Mouse (Mus musculus): ENCODE measurements around the gene Lrrc8e. TPM values are rescaled to one million over a fixed set of nuclear protein-coding genes. Genes with fewer than 3 reads are reported as not detected.
A peak's percentile ranks its signal among the peaks of the same experiment; 100 is the strongest.

Lrrc8e gene
- polyA plus RNA-seq, 1 experiment from 2014 or later = 0.18 TPM

DNA sequence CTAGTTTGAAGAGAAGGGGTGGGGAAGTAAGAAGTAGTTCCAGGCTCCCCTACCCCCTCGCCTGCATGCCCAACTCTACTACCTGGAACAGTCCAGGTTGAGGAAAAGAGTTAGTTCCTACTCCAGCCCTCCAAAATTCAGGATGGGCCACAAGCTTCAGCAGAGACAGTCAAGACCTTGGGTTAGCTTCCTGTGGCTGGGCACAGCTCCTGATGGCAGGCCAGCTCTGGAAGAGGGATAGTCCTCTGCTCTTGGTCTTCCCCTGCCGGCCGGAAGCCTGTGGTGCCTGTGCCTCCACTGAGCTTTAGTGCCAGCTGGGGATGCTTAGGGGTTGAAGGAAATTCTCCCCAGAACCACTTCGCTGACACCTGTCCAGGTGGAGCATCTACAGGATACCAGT, 304 bp upstream of the Lrrc8e start:
- peak; percentile 18; the same call in 1 of the 2 replicates for ATAC-seq
- Histone ChIP-seq H3K4me1 (peaks cover 19% of the 10 kb centered on the region), H3K4me3 (peak overlapping the region; percentile 32), H3K9me3 (replicated peaks) (no peaks in the 10 kb centered on the region), H3K9ac (peak overlapping the region; percentile 42; the same call in 1 of the 2 replicates), H3K27me3 (replicated peaks) (peaks cover 71% of the 10 kb centered on the region), H3K36me3 (no peaks in the 10 kb centered on the region), H3K27ac (no peak overlapping the region), H3K4me2 (peak overlapping the region; percentile 61)
- 20% methylated on average over 4 of the region's 4 CpGs for WGBS (ENCODE audit: insufficient replicate concordance)

DNA sequence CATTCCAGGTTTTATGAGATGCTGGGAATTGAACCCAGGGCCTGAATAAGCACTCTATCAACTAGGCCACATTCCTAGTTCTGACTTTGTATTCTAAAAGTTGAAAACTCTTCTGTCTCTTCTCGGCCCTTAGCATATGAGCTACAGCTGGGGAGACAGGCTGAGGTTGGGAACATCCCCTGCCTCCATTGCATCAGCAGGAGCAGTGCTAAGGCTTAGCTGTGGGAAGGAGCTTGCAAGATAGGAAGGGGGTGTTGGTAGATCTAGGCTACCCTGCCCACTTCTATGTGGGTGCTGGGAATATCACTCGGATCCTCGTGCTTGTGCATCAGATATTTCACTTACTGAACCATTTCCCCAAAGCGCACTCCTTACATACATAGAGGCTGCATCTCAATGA, 1.3 kb downstream of the Lrrc8e start:
- no peak for ATAC-seq
- Histone ChIP-seq H3K9ac (no peak overlapping the region), H3K27ac (no peak overlapping the region), H3K4me1 (peaks cover 20% of the 10 kb centered on the region), H3K27me3 (replicated peaks) (peaks cover 69% of the 10 kb centered on the region), H3K9me3 (replicated peaks) (no peaks in the 10 kb centered on the region), H3K36me3 (no peaks in the 10 kb centered on the region), H3K4me3 (no peak overlapping the region), H3K4me2 (no peak overlapping the region)
- 68% methylated on average over 4 of the region's 4 CpGs for WGBS (ENCODE audit: insufficient replicate concordance)

DNA sequence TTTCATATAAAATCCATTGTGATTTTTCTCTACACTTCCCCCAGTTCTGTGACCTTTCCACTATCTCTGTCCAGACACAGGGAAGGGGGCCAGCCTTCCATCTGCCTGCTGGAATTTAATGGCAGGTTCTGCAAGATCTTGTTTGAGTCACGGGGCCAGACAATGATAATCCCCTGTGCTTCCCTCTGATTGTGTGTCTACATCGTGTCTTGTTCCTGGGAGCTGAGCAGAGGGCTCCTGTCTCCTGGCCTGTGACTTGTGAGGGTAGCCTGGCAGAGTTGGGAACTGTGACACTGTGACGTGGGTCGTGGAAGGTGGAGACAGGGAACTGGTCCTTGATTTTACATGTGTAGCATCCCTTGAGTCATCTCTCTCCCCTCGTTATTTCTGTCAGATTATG, 3.2 kb downstream of the Lrrc8e start:
- H3K4me1 ChIP-seq = peaks cover 20% of the 10 kb centered on the region
- whole genome bisulfite sequencing (ENCODE audit: insufficient replicate concordance) = 55% methylated on average over 5 of the region's 5 CpGs
- H3K9ac ChIP-seq = no peak overlapping the region
- no peaks in the 10 kb centered on the region for H3K9me3 ChIP-seq (replicated peaks)
- ATAC-seq = no peak
- peaks cover 66% of the 10 kb centered on the region for H3K27me3 ChIP-seq (replicated peaks)
- H3K4me2 ChIP-seq = no peak overlapping the region
- no peak overlapping the region for H3K27ac ChIP-seq
- H3K4me3 ChIP-seq = no peak overlapping the region
- no peaks in the 10 kb centered on the region for H3K36me3 ChIP-seq

DNA sequence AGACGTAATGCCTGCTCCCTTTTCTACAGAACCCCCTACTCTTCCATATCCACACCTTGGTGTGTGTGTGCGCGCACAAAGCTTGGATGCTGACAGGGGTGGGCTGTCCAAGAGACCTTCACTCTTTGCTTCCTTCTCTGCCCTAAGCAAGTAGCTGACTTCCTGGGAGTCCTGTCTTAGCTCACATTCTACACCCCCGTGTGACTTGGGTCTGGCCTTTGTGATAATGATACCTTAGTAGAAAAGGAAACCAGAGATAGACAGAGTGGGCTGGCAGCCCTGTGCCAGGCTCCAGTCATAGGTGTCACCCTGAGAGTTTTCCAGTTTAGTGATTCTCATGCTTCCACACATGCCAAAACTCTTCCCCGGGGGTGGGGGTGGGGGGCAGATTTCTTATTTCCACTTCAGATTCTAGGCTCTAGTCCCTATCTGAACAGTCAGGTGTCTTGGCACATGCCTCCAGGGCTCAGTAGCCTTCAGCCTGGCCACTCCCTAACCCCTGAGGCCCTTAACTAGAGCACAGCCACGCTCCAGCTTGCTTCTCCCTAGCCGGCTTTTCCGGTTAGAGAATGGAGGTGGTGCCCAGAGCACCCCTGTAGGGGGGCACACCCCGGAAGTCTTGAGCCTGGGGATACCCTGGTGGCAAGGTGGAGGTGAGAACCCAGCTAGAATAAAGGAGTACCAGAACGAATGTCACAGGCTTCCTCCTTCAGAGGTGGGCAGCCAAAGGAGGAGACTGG, 4.2 kb downstream of the Lrrc8e start:
- peak; percentile 47 for ATAC-seq
- peaks cover 64% of the 10 kb centered on the region for H3K27me3 ChIP-seq (replicated peaks)
- WGBS (ENCODE audit: insufficient replicate concordance) = 40% methylated on average over 10 of the region's 10 CpGs

DNA sequence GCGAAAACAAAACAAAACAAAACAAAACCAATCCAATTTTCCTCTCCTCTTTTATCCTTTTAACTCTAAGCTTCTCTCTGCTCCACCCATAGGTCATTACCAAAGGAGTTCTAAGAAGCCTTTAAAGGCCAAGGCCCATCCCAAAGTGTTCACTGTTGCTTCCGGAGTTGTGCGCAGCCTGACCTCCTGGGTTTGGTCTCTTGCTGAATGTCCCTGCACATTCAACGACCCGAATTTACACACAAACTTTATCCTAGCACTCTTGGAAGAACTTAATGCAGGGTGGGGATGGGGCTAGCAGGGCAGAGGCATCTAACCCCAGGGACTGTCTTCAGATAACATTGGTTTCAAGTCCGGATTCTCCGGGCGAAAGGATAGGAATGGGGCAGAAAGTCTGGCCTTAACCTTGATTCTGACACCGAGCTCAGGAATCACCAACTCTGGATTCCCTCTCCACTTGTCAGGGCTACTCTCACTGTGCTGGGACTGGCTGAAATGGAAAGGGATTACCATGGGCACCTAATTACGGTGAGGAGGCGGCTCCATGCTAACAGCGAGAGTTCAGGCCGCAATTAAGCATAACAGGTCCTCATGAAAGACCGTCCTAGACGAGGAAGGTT, 11.3 kb downstream of the Lrrc8e start:
- peak overlapping the region; percentile 96 for H3K27ac ChIP-seq
- peak overlapping the region; percentile 82 for H3K4me3 ChIP-seq
- peaks cover 30% of the 10 kb centered on the region for H3K4me1 ChIP-seq
- peaks cover 24% of the 10 kb centered on the region for H3K36me3 ChIP-seq
- H3K27me3 ChIP-seq (replicated peaks) = peaks cover 14% of the 10 kb centered on the region; the same call in 1 of the 2 replicates
- no peaks in the 10 kb centered on the region for H3K9me3 ChIP-seq (replicated peaks)
- H3K9ac ChIP-seq = peak overlapping the region; percentile 79
- H3K4me2 ChIP-seq = peak overlapping the region; percentile 83
- no peak for ATAC-seq
- WGBS (ENCODE audit: insufficient replicate concordance) = 19% methylated on average over 15 of the region's 15 CpGs

More for the DNA sequence above, 4.2 kb downstream of the Lrrc8e start:
- Histone ChIP-seq H3K4me3 (no peak overlapping the region), H3K4me2 (no peak overlapping the region), H3K9ac (no peak overlapping the region; the same call in 1 of the 2 replicates), H3K27ac (no peak overlapping the region), H3K36me3 (no peaks in the 10 kb centered on the region), H3K4me1 (peaks cover 20% of the 10 kb centered on the region), H3K9me3 (replicated peaks) (no peaks in the 10 kb centered on the region)

DNA sequence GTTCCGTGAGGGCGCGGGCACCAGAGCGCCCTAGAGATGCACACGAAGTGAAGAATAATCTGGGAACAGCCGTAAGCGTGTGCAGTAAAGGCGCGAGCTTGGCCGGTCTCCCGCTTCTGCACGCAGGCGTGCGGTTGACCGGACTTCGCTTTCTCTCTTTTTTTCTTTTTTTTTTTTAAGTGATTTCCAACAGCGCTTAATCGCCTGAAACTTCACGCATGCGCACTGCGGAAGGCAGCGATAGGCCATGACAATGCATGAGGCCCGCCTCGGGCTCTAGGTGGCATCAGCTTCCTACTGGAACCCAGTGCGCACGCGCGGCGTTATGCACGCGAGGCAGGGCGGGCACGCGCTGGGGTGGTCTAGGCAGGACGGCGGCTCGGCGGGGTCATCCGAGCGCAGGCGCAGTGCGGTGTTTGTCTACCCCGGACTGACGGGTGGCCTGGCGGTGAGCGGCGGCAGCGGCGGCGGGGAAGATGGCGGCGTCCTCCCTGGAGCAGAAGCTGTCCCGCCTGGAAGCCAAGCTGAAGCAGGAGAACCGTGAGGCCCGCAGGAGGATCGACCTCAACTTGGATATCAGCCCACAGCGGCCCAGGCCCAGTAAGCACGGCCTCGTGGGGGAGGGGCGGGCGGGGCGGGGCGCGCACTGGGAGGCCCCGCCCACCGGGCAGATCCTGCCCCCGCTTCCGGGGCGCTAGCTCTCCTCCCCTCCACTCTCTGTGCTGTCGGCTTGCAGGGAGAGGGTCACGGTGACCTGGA, 12.0 kb downstream of the Lrrc8e start, which contains the start of the genes Map2k7 and Gm49320:
Map2k7 (plus strand) TSS at position 307 of the 759 bp plus-strand sequence.
Gm49320 (plus strand) TSS at position 432 of the 759 bp plus-strand sequence.
- peak; percentile 91 for ATAC-seq
- WGBS (ENCODE audit: insufficient replicate concordance) = under 1% methylated on average over 71 of the region's 71 CpGs
- H3K9ac ChIP-seq = peak within 1 kb of the TSS; percentile 79
- peaks cover 31% of the 10 kb centered on the region for H3K36me3 ChIP-seq
- peaks cover 14% of the 10 kb centered on the region; the same call in 1 of the 2 replicates for H3K27me3 ChIP-seq (replicated peaks)
- no peaks in the 10 kb centered on the region for H3K9me3 ChIP-seq (replicated peaks)
- H3K27ac ChIP-seq = peak within 1 kb of the TSS; percentile 96
- peak within 1 kb of the TSS; percentile 82 for H3K4me3 ChIP-seq
- peak within 1 kb of the TSS; percentile 83 for H3K4me2 ChIP-seq
- H3K4me1 ChIP-seq = peaks cover 30% of the 10 kb centered on the region

DNA sequence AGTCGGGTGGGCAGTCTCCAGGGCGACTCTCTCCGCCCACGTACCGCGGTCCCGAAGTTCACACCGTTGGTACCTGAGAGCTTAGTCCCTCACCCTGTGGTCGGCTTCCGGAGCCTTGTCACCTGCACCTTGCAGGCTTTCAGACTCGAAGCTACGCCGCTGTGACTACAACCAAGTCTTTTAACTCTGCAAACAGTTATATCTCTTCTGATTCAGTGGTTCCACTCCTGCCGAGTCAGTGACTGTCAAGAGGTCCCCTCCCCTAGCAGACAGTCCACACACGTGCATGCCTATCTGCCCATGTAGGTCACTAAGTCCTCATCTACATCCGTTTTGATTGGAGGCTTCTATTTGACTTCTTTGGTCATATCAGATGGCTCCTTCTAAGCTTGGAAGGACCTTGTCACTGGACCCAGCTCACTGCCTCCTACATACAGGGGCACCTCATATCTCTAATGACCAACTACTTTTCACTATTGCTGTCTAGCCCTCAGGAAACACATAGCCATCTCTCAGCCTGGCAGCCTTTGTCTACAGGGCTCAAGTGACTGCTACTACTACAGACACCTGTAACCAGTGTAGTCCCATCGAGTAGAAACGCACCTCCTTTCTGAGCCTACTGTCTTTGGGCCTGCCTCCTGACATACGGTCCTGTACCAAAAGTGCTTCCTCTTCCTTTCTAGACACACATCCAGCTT, 12.7 kb downstream of the Lrrc8e start:
- ATAC-seq = peak; percentile 50
- H3K36me3 ChIP-seq = peaks cover 38% of the 10 kb centered on the region

DNA sequence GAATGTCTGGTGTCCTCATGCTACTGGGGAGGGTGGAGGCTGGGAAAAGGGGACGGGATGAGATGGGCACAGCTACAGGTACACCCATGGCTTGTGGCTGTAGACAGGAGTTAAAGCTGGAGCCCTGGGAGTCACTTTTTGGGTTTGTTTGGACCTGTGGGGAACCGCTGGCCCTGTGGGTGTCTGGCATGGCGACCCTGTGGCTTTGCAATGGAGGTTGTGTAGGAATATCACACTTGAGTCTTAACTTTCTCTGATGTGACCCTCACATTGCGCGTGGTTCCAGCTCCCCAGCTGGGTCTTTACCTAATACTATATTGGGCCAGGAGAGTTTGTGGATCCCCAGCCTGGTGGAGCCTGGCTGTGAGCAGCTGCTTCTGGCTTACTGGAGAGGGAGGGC, 18.4 kb downstream of the Lrrc8e start:
- H3K27ac ChIP-seq = no peak overlapping the region
- 82% methylated on average over 5 of the region's 5 CpGs for WGBS (ENCODE audit: insufficient replicate concordance)

More for the DNA sequence above, 12.7 kb downstream of the Lrrc8e start:
- Histone ChIP-seq H3K27ac (peak overlapping the region; percentile 96), H3K4me3 (peak overlapping the region; percentile 82), H3K4me1 (peaks cover 30% of the 10 kb centered on the region), H3K9ac (peak overlapping the region; percentile 79), H3K4me2 (peak overlapping the region; percentile 83), H3K9me3 (replicated peaks) (no peaks in the 10 kb centered on the region), H3K27me3 (replicated peaks) (peaks cover 9% of the 10 kb centered on the region; the same call in 1 of the 2 replicates)
- 10% methylated on average over 19 of the region's 19 CpGs for WGBS (ENCODE audit: insufficient replicate concordance)

DNA sequence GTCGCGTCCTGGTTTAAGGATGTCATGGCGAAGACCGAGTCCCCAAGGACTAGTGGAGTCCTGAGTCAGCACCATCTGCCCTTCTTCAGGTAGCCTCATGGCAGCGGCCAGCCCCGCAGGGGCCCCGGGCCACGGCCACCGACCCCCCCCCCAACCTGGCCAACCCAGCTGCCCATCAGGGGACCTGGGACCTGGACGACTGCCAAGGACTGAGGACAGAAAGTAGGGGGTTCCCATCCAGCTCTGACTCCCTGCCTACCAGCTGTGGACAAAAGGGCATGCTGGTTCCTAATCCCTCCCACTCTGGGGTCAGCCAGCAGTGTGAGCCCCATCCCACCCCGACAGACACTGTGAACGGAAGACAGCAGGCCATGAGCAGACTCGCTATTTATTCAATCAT, 19.1 kb downstream of the Lrrc8e start:
- H3K4me2 ChIP-seq = no peak overlapping the region
- no peak for ATAC-seq
- no peaks in the 10 kb centered on the region for H3K27me3 ChIP-seq (replicated peaks)
- peaks cover 84% of the 10 kb centered on the region for H3K36me3 ChIP-seq
- peaks cover 28% of the 10 kb centered on the region for H3K4me1 ChIP-seq
- no peak overlapping the region for H3K27ac ChIP-seq
- no peak overlapping the region for H3K9ac ChIP-seq
- H3K9me3 ChIP-seq (replicated peaks) = no peaks in the 10 kb centered on the region
- 91% methylated on average over 13 of the region's 13 CpGs for WGBS (ENCODE audit: insufficient replicate concordance)
- no peak overlapping the region for H3K4me3 ChIP-seq

More for the DNA sequence above, 18.4 kb downstream of the Lrrc8e start:
- Histone ChIP-seq H3K4me3 (no peak overlapping the region), H3K4me1 (peaks cover 28% of the 10 kb centered on the region), H3K9me3 (replicated peaks) (no peaks in the 10 kb centered on the region), H3K9ac (no peak overlapping the region), H3K27me3 (replicated peaks) (no peaks in the 10 kb centered on the region), H3K36me3 (peaks cover 89% of the 10 kb centered on the region), H3K4me2 (no peak overlapping the region)
- no peak for ATAC-seq

DNA sequence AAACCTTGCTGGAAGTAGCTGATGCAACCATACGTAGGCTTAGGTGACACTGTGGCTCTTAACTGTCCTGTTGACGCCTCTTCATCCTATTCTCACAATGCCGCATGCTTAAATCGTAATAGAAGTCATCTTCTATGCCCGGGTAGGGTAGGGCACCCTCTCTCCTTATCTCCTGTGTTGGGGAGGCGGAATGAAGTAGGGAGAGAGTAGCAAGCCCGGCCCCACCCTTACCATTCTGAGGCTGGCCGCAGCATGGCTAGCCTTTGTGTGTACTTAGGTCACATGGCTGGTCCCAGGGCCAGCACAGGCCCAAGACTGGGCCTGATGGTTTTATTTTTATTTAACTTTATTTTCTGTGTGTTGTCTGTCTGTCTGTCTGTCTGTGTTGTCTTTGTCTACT, 20.6 kb downstream of the Lrrc8e start:
- Histone ChIP-seq H3K27me3 (replicated peaks) (no peaks in the 10 kb centered on the region), H3K27ac (no peak overlapping the region), H3K9me3 (replicated peaks) (no peaks in the 10 kb centered on the region), H3K36me3 (peaks cover 72% of the 10 kb centered on the region), H3K4me3 (no peak overlapping the region), H3K4me2 (no peak overlapping the region), H3K4me1 (peaks cover 32% of the 10 kb centered on the region), H3K9ac (no peak overlapping the region)
- 76% methylated on average over 8 of the region's 8 CpGs for WGBS (ENCODE audit: insufficient replicate concordance)
- no peak for ATAC-seq

DNA sequence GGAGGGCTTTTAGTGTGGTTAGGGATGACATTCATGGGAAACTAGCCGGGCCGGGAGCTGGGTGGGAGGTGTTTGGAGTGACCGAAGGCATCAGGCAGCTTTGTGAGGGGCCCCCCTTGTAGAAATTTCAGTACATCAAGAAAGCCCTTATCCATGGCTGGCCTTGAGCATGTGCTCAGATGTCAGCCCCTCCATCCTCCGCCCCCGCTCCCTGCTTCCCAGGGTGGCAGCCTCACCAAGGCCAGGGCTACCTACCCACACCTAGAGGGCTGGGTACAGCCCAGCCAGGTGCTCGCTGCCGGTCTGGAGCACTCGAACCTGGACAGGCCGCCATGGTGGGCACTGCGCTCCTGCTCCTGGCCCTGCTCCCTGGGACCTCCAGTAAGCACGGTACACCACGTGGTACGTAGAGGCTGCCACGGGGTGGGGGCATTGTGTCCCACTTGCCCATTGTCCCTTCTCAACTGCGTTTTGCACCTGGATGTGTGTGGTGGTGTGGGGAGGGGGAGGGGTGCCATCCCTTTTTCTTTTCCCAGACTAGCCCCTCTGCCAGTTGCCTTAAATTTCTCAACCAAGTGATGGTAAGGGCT, 21.4 kb downstream of the Lrrc8e start, which contains the start of gene Tgfbr3l:
Tgfbr3l (plus strand) TSS at position 264 of the 590 bp plus-strand sequence.
- H3K9me3 ChIP-seq (replicated peaks) = no peaks in the 10 kb centered on the region
- peaks cover 37% of the 10 kb centered on the region for H3K4me1 ChIP-seq
- H3K27ac ChIP-seq = no peak within 1 kb of the TSS
- 79% methylated on average over 15 of the region's 15 CpGs for WGBS (ENCODE audit: insufficient replicate concordance)
- no peaks in the 10 kb centered on the region for H3K27me3 ChIP-seq (replicated peaks)
- H3K4me2 ChIP-seq = no peak within 1 kb of the TSS
- no peak within 1 kb of the TSS for H3K9ac ChIP-seq
- peaks cover 64% of the 10 kb centered on the region for H3K36me3 ChIP-seq
- H3K4me3 ChIP-seq = no peak within 1 kb of the TSS
- no peak for ATAC-seq
